In the genomic region with DNA sequence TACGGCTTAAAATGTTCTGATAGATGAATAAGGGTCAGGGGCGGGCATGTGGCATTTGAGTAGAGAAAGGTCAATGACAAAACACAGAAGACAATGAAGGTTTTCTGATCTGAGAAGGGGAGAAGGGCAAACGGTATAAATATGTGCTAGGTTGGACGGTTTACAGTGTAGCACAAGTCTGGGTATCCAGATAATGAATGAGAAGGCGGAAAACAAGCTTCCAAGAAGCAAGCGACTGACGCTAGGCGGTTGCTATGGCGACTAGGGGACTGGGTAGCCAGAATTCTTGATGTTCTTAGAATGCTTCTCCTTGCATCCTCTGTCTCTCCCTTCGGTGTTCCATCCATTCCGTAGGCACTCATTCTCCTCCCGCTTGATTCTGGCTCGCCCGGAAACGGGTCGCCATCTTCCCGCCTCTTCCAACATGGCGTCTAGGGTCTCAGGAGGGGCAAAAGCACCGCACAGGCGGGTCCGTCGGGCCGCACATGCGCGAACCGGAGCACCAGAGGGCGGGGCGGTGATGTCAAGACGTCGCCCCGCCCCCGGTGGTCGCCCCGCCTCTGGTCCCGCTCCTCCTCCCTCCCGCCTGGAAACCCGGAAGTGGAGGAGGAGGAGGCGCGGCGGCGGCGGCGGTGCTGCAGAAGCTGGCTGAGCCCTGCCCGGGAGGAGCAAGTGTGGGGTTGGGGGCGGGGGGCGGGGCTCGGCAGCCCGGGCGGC, we compare ENCODE assay signal across 8 mouse cellular contexts. TPM values are rescaled to one million over a fixed set of nuclear protein-coding genes. Genes with fewer than 3 reads are reported as not detected.
DNase-seq lines count a peak whose midpoint lies in the region; ATAC-seq and TF ChIP-seq lines count a peak whose summit lies in the region.

TSS of gene Ppp1r21 (plus strand) at position 600 of the 717 bp plus-strand sequence.

- peaks cover 16% of the 10 kb centered on the region for H3K4me1 ChIP-seq in bone marrow macrophage, adult 2 months (ENCODE audit: control insufficient read depth, insufficient read depth, low read length)
- no peaks in the 10 kb centered on the region; the same call in 1 of the 2 replicates for H3K4me1 ChIP-seq in embryonic fibroblast, embryonic 13.5 days (ENCODE audit: control insufficient read depth, insufficient read depth, low read length)
- 0 out of 2 replicates have a peak, but pooled peaks cover 7% of the 10 kb centered on the region for H3K4me1 ChIP-seq in kidney, embryonic 14.5 days (ENCODE audit: control insufficient read depth, insufficient read depth, low read length)
- H3K4me1 ChIP-seq in limb, embryonic 15.5 days, result peaks cover 11% of the 10 kb centered on the region

- no peak for TF ChIP-seq POLR2A in bone marrow macrophage, adult 2 months (IDR thresholded peaks at IDR 0.05; ENCODE audit: borderline replicate concordance, low read depth, low read length)
- TF ChIP-seq POLR2A in embryonic fibroblast, embryonic 13.5 days (IDR thresholded peaks at IDR 0.05; ENCODE audit: low read depth, low read length), result peak; percentile 87

- peak within 1 kb of the TSS; percentile 78 for H3K9ac ChIP-seq in kidney, embryonic 14.5 days (ENCODE audit: low read depth, low read length)
- H3K9ac ChIP-seq in limb, embryonic 15.5 days, result peak within 1 kb of the TSS; percentile 64

- peak within 1 kb of the TSS; percentile 96 for H3K4me3 ChIP-seq in bone marrow macrophage, adult 2 months (ENCODE audit: insufficient read depth, low read length)
- peak within 1 kb of the TSS; percentile 90 for H3K4me3 ChIP-seq in embryonic fibroblast, embryonic 13.5 days (ENCODE audit: insufficient read depth, low read length)
- peak within 1 kb of the TSS; percentile 60 for H3K4me3 ChIP-seq in kidney, embryonic 14.5 days (ENCODE audit: low read length)
- peak within 1 kb of the TSS; percentile 71 for H3K4me3 ChIP-seq in limb, embryonic 15.5 days

- DNase-seq in A20 (ENCODE audit: low read depth, low spot score), result peak; percentile 95
- peak; percentile 94 to 97 for DNase-seq in heart, adult 9 months (ENCODE audit: low spot score in 2 of 2)
- peak; percentile 89 to 93 for DNase-seq in monocyte, adult 2 months (ENCODE audit: low read depth in 1 of 2, low spot score in 2 of 2)
- peak; percentile 94 to 95 for DNase-seq in spleen, postnatal 36 days (ENCODE audit: low spot score in 2 of 2)

- 8% methylated on average over 43 of the region's 49 CpGs for WGBS in kidney, embryonic 14.5 days
- WGBS in limb, embryonic 15.5 days, result 9% methylated on average over 39 of the region's 49 CpGs

- TF ChIP-seq CTCF in bone marrow macrophage, adult 2 months (IDR thresholded peaks at IDR 0.05; ENCODE audit: low read depth, low read length), result no peak
- no peak for TF ChIP-seq CTCF in embryonic fibroblast, embryonic 13.5 days (IDR thresholded peaks at IDR 0.05; ENCODE audit: borderline replicate concordance, insufficient read depth, low read length)

- H3K36me3 ChIP-seq in kidney, embryonic 14.5 days (ENCODE audit: control insufficient read depth, insufficient read depth, low read length), result no peaks in the 10 kb centered on the region
- H3K36me3 ChIP-seq in limb, embryonic 15.5 days, result no peaks in the 10 kb centered on the region

- peak within 1 kb of the TSS; percentile 58 for H3K27ac ChIP-seq in bone marrow macrophage, adult 2 months (ENCODE audit: insufficient read depth, low read depth, low read length)
- H3K27ac ChIP-seq in embryonic fibroblast, embryonic 13.5 days (ENCODE audit: insufficient read depth, low read length), result peak within 1 kb of the TSS; percentile 47
- H3K27ac ChIP-seq in kidney, embryonic 14.5 days (ENCODE audit: low read depth, low read length), result peak within 1 kb of the TSS; percentile 51; the same call in 1 of the 2 replicates
- H3K27ac ChIP-seq in limb, embryonic 15.5 days, result peak within 1 kb of the TSS; percentile 79

- peak within 1 kb of the TSS; percentile 75 for H3K4me2 ChIP-seq in kidney, embryonic 14.5 days (replicated peaks; ENCODE audit: low read depth, low read length)
- peak within 1 kb of the TSS; percentile 71 for H3K4me2 ChIP-seq in limb, embryonic 15.5 days

- ATAC-seq in kidney, embryonic 14.5 days (ENCODE audit: low FRiP score, low TSS enrichment), result peak; percentile 97
- peak; percentile 97 for ATAC-seq in limb, embryonic 15.5 days (ENCODE audit: insufficient number of reproducible peaks, low FRiP score, low TSS enrichment, low read depth)

- H3K27me3 ChIP-seq in kidney, embryonic 14.5 days (ENCODE audit: control insufficient read depth, insufficient read depth, low read length), result no peaks in the 10 kb centered on the region
- H3K27me3 ChIP-seq in limb, embryonic 15.5 days, result peaks cover 5% of the 10 kb centered on the region; the same call in 1 of the 2 replicates

- H3K9me3 ChIP-seq in kidney, embryonic 14.5 days (ENCODE audit: control insufficient read depth, low read length), result no peaks in the 10 kb centered on the region
- H3K9me3 ChIP-seq in limb, embryonic 15.5 days, result no peaks in the 10 kb centered on the region

RNA-seq across cellular contexts. Expression of gene Ppp1r21, which starts in this region (rescaled TPM):
- polyA plus RNA-seq in bone marrow macrophage, adult 2 months (2012; ENCODE audit: insufficient read depth, insufficient read length, missing spikeins), result 103 and 109 TPM in 2 replicates
- polyA plus RNA-seq in embryonic fibroblast, embryonic 13.5 days (2011; ENCODE audit: insufficient read length, low read depth, missing spikeins), result 23.4 and 27.1 TPM in 2 replicates
- polyA plus RNA-seq in kidney, embryonic 14.5 days (2014; fragmentation: Nextera tagmentation; extraction: Ambion mirVana), result 19.5 and 30.3 TPM in 2 replicates
- polyA plus RNA-seq in limb, embryonic 15.5 days (2015; fragmentation: Nextera tagmentation; extraction: Ambion mirVana), result 19.9 and 21.8 TPM in 2 replicates

Comparison
In these comparisons a context has a peak if more than half of its experiments do, and no peak if none do; other contexts are left out.
1. Peak in every context shown above with its lines: DNase-seq, ATAC-seq, H3K4me3 ChIP-seq and H3K27ac ChIP-seq.